Mouse (Mus musculus): ENCODE measurements around the gene Zfp219. TPM values are rescaled to one million over a fixed set of nuclear protein-coding genes. Genes with fewer than 3 reads are reported as not detected.

Gene Zfp219
- polyA plus RNA-seq, 1 experiment = 43.5 TPM

DNA sequence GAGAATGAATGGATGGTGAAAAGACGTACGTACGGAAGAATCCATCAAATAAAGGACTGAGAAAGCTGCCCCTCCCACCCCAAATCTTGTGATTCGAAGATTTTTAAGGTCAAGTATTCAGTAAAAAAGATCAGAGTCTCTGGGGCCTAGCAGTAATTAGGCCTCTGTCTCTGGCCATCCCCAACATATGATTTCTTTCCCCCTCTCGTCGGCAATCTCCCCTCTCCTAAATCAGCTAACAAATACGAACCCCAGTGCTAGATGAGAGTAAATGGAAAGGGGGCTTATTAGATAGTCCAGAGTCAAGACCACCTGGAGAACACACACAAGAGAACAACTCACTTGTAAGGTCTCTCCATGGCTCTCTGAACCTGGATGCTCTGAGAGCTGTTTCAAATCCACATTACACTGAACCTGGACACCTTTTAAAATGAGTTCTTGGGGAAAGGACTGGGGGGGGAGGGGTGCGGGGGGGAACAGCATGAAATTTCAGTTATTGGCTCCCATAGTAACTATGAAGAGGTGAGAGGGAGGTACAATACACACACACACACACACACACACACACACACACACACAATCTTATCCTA is 7.4 kb downstream of the Zfp219 start:
- no peak for TF ChIP-seq POLR2A (IDR thresholded peaks at IDR 0.05; ENCODE audit: borderline replicate concordance, low read depth, low read length)
- no peak for TF ChIP-seq CTCF (IDR thresholded peaks at IDR 0.05; ENCODE audit: low read depth, low read length)
- Histone ChIP-seq H3K27ac (ENCODE audit: insufficient read depth, low read depth, low read length) (no peak overlapping the region), H3K4me1 (ENCODE audit: control insufficient read depth, insufficient read depth, low read length) (peaks cover 19% of the 10 kb centered on the region), H3K4me3 (ENCODE audit: insufficient read depth, low read length) (no peak overlapping the region)

DNA sequence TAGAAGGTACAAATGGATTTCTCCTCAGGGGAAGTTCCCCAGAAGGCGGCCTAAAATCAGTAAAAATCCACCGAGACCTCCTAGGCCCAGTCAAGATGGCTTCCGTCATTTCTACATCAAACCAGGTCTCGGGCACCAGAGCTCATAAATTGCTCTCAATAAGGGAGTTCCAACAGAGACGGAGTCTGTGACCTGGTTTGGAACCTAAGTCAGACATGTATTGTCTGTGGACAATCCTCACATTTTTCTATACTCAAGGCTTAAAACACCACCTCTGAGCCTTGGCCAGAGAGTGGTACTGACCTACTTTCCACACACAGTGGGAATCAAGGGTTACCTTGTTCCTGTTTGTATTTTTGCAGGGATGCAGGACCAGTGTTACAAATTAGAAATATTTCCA is 8.0 kb downstream of the Zfp219 start:
- TF ChIP-seq POLR2A (IDR thresholded peaks at IDR 0.05; ENCODE audit: borderline replicate concordance, low read depth, low read length) (no peak), CTCF (IDR thresholded peaks at IDR 0.05; ENCODE audit: low read depth, low read length) (no peak)
- Histone ChIP-seq H3K4me1 (ENCODE audit: control insufficient read depth, insufficient read depth, low read length) (peaks cover 18% of the 10 kb centered on the region), H3K27ac (ENCODE audit: insufficient read depth, low read depth, low read length) (no peak overlapping the region), H3K4me3 (ENCODE audit: insufficient read depth, low read length) (no peak overlapping the region)

DNA sequence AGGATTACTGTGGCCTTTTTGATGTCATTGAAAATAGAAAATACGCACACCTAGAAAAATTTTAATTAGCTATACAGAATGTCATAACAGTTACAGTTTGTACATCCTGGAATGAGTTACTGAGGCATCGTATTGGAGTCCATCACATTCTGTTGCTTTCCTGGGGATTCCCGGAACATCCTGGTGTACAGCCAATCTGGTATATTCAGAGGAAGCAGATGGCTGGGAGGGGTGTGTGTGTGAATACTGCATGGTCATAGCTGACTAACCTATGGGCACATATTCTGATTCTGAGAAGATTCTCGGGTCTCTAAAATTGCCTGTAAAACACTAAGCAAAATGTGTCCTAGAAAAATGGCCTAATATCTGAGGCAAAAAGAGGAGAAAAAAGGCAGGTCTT is 8.4 kb downstream of the Zfp219 start:
- TF ChIP-seq POLR2A (IDR thresholded peaks at IDR 0.05; ENCODE audit: borderline replicate concordance, low read depth, low read length) = no peak
- no peak overlapping the region for H3K4me3 ChIP-seq (ENCODE audit: insufficient read depth, low read length)
- H3K4me1 ChIP-seq (ENCODE audit: control insufficient read depth, insufficient read depth, low read length) = peaks cover 17% of the 10 kb centered on the region
- H3K27ac ChIP-seq (ENCODE audit: insufficient read depth, low read depth, low read length) = no peak overlapping the region

DNA sequence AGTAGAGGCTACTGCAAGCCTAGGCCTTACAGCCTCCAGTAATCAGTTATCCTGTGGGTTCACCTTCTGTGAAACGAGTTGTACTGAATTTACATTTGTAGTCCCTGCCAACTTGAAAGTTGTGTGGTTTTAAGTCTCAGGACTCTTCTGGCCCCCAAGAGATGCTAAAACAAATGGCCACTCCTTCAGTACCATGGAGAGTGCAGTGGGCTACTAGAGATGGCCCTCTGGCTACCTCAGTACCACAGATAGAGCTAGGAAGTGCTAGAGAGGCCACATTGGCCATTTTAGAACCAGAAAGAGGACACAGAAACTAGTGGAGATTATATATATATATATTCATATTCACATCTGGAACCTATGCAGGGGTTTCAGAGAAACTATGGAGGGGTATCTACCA is 8.8 kb downstream of the Zfp219 start:
- Histone ChIP-seq H3K4me3 (ENCODE audit: insufficient read depth, low read length) (no peak overlapping the region), H3K4me1 (ENCODE audit: control insufficient read depth, insufficient read depth, low read length) (peaks cover 13% of the 10 kb centered on the region), H3K27ac (ENCODE audit: insufficient read depth, low read depth, low read length) (no peak overlapping the region)
- TF ChIP-seq CTCF (IDR thresholded peaks at IDR 0.05; ENCODE audit: low read depth, low read length) = no peak
- no peak for TF ChIP-seq POLR2A (IDR thresholded peaks at IDR 0.05; ENCODE audit: borderline replicate concordance, low read depth, low read length)

DNA sequence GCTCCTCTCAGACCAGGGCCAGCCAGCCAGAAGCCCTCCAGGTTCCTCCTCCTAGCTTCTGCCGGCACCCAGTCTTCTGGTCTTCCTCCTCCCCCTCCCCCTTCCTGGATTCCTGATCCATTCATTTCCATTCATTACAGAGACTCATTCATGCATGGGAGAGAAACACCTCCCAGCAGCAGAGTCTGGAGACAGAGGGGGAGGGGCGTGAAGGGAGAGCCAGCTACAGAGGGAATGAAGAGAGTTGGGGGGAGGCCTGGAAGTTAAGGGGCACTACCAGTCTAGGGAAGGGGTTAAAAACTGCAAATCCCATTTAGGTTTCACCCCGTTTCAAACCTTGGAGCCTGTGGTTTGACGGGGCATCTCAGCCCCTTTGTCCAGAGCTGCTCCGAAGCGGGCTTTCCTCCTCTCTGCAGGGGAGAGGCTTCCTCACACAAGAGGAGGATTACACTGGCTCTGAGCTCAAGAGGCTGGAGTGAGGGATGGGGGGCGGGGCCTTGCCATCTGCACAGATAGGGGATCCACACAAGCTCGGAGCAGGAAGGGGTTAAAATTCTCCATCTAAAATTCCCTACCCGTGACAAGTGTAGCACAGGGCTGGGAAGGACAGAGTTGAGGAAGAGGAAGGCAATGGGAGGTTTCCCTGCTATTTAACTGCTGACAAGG is 10.0 kb downstream of the Zfp219 start:
- TF ChIP-seq CTCF (IDR thresholded peaks at IDR 0.05; ENCODE audit: low read depth, low read length) (no peak), POLR2A (IDR thresholded peaks at IDR 0.05; ENCODE audit: borderline replicate concordance, low read depth, low read length) (no peak)
- no peak overlapping the region for H3K27ac ChIP-seq (ENCODE audit: insufficient read depth, low read depth, low read length)
- peaks cover 2% of the 10 kb centered on the region; the same call in 1 of the 2 replicates for H3K4me1 ChIP-seq (ENCODE audit: control insufficient read depth, insufficient read depth, low read length)
- H3K4me3 ChIP-seq (ENCODE audit: insufficient read depth, low read length) = no peak overlapping the region

DNA sequence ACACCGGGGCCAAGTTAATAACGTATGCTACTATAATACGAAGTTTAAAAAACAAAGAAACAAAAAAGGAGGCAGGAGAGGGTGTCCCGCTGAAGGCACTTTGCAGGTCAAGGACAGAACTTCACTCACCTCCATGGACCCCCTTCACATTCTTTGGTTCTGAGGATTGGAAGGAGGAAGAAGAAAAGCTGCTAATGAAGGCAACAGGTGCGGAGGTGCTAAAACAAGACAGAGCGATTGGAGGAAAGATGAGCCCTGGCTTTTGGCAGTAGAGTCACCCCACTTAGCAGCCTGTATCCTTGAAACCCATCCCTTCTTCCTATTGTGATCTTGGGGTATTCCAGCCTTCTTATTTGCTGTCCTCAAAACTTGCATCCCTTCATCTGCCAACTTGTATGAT is 10.7 kb downstream of the Zfp219 start:
- Histone ChIP-seq H3K4me3 (ENCODE audit: insufficient read depth, low read length) (no peak overlapping the region), H3K27ac (ENCODE audit: insufficient read depth, low read depth, low read length) (no peak overlapping the region), H3K4me1 (ENCODE audit: control insufficient read depth, insufficient read depth, low read length) (no peaks in the 10 kb centered on the region)
- no peak for TF ChIP-seq CTCF (IDR thresholded peaks at IDR 0.05; ENCODE audit: low read depth, low read length)
- no peak for TF ChIP-seq POLR2A (IDR thresholded peaks at IDR 0.05; ENCODE audit: borderline replicate concordance, low read depth, low read length)

DNA sequence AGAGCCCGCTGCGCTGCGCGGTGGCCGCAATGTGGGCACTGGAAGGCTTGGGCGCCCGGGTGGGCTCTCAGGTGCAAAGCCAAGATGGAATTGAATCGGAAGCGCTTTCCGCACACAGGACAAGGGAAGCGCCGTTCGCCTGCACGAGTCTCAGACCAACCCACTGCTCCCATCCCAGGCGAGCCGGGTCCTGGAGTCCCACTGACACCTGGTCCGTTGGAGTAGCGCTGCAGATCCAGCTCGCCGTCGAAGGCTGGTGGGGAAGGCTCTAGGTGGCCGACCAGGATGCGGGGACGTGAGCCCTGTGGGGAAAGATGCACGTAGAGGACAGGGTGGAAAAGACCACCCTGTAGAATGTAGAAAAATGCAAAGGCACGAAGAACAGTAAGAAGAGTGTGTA is 11.2 kb downstream of the Zfp219 start:
- no peak for TF ChIP-seq CTCF (IDR thresholded peaks at IDR 0.05; ENCODE audit: low read depth, low read length)
- no peak for TF ChIP-seq POLR2A (IDR thresholded peaks at IDR 0.05; ENCODE audit: borderline replicate concordance, low read depth, low read length)
- Histone ChIP-seq H3K27ac (ENCODE audit: insufficient read depth, low read depth, low read length) (no peak overlapping the region), H3K4me3 (ENCODE audit: insufficient read depth, low read length) (no peak overlapping the region), H3K4me1 (ENCODE audit: control insufficient read depth, insufficient read depth, low read length) (no peaks in the 10 kb centered on the region)

DNA sequence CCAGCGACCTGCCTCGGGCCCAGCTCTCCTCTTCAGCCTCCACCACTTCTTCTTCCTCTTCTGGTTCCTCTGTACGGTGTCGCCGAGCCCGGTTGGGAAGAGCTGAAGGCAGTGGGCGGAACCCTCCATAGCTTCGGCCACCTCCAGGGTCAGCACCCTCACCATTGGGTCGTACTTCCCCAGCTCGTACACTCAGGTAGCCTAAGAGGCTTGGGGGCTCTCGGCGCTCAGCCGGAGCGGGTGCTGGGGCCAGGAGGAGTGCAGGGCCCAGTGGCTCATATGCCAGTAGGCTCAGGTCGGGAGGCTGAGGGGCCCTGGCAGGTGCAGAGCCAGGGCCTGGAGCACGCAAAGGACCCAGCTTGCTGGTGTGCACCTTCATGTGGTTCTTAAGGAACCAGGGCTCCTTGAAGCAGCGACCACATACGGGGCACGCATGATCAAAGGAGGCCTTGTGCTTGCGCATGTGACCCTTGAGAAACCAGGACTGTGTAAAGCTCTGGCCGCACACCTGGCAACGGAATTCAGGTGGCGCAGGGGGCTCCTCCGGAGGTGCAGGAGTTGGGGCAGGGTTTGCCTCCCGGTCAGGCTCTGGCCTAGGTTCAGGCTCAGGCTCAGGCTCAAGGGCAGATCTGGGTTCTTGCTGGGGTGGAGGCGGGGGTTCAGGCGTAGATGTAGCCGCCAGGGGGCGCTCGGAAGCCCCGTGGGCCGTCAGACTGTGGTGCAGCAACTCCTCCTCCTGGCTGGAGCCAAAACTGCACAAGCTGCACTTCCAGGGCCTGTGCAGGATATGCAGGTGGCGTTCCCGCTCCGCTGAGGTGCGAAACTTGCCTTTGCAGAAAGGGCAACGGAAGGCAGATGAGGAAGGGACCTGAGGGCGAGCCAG is 12.0 kb downstream of the Zfp219 start:
- no peak overlapping the region for H3K4me3 ChIP-seq (ENCODE audit: insufficient read depth, low read length)
- H3K27ac ChIP-seq (ENCODE audit: insufficient read depth, low read depth, low read length) = no peak overlapping the region
- no peak for TF ChIP-seq POLR2A (IDR thresholded peaks at IDR 0.05; ENCODE audit: borderline replicate concordance, low read depth, low read length)
- TF ChIP-seq CTCF (IDR thresholded peaks at IDR 0.05; ENCODE audit: low read depth, low read length) = peak; percentile 97
- 0 out of 2 replicates have a peak, but pooled peaks cover 2% of the 10 kb centered on the region for H3K4me1 ChIP-seq (ENCODE audit: control insufficient read depth, insufficient read depth, low read length)

DNA sequence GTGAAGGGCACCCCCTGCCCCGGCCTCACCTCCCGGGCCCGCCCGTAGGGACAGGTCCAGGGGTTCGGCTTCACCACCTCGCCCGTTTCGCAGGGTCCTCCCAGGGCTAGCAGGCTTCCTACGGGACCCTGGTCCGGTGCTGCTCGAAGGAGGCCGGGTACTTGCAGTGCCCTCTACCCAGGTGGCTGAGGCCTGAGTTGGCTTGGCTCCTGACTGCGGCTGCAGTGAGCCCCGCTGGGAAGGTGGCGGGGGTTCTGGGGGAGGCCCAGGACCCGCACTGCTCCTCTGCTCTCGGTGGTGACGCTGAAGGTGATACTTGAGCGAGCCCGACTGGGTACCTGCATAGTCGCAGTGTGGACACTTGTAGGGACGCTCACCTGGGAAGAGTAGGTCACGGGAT is 13.8 kb downstream of the Zfp219 start:
- TF ChIP-seq CTCF (IDR thresholded peaks at IDR 0.05; ENCODE audit: low read depth, low read length) (no peak), POLR2A (IDR thresholded peaks at IDR 0.05; ENCODE audit: borderline replicate concordance, low read depth, low read length) (no peak)
- H3K27ac ChIP-seq (ENCODE audit: insufficient read depth, low read depth, low read length) = no peak overlapping the region
- 0 out of 2 replicates have a peak, but pooled peaks cover 2% of the 10 kb centered on the region for H3K4me1 ChIP-seq (ENCODE audit: control insufficient read depth, insufficient read depth, low read length)
- H3K4me3 ChIP-seq (ENCODE audit: insufficient read depth, low read length) = no peak overlapping the region

DNA sequence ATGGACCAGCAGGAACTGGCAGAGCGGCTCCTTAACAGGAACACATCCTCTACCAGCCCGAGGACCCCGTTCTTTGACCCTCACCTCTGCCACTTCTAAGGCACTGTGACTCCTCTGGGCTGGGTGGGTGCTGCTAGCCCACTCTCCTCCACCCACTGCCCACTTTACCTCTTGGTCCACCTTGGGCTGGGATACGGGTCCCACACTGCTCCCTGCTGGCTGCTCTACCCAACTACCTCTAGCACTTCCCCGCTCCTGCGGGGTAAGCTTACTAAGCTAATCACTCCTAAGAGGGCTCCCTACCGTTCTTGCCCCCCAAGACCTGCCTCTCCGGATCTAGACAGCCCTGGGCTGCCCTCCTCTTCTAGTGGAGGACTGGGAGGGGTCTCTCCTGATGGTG is 14.3 kb downstream of the Zfp219 start:
- H3K4me3 ChIP-seq (ENCODE audit: insufficient read depth, low read length) = no peak overlapping the region
- TF ChIP-seq POLR2A (IDR thresholded peaks at IDR 0.05; ENCODE audit: borderline replicate concordance, low read depth, low read length) = no peak
- TF ChIP-seq CTCF (IDR thresholded peaks at IDR 0.05; ENCODE audit: low read depth, low read length) = no peak
- H3K4me1 ChIP-seq (ENCODE audit: control insufficient read depth, insufficient read depth, low read length) = 0 out of 2 replicates have a peak, but pooled peaks cover 2% of the 10 kb centered on the region
- H3K27ac ChIP-seq (ENCODE audit: insufficient read depth, low read depth, low read length) = no peak overlapping the region

Data from bone marrow macrophage, adult 2 months (primary cell).